Mouse (Mus musculus): ENCODE measurements at regions not wholly inside any gene's neighbourhood (a gene's known extent, or its start where the extent isn't known, plus 50 kb on each side); places are given as distances from the start of the nearest gene placed in this dataset.

DNA sequence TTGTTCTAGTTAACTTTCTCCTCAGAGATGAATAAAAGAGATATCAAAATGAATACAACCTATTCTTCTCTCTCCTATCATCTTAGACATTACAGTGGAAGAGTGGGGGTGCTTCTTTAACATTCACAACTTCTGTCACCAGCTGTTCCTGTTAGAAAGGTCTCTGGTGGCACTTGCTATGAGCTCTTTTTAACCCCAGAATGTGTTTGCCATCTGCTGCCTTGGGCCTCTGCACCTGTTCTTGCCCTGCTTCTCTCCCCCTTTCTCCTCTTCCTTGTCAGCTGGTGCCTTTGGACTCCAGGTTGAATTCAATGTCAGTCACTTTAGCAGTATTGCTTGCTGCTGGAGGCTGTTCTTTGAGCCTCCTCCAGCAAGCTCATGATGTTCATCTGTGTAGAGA is 1005.5 kb downstream of the Cdh11 start:
- TF ChIP-seq E2F4 (IDR thresholded peaks at IDR 0.05; ENCODE audit: insufficient read depth) (no peak), POLR2A (IDR thresholded peaks at IDR 0.05; ENCODE audit: insufficient read length, low read depth) (no peak), MAX (IDR thresholded peaks at IDR 0.05; ENCODE audit: low read depth) (no peak), MYOG (IDR thresholded peaks at IDR 0.05; ENCODE audit: control insufficient read depth in 1 of 3, insufficient read depth in 1 of 3, insufficient read length in 2 of 3, low read depth in 2 of 3) (peak in 2 of 3 experiments; percentile 11 to 50), USF1 (IDR thresholded peaks at IDR 0.05; ENCODE audit: low read depth) (no peak), POLR2AphosphoS2 (IDR thresholded peaks at IDR 0.05; ENCODE audit: insufficient read length, low read depth) (no peak), REST (IDR thresholded peaks at IDR 0.05; ENCODE audit: insufficient read depth, insufficient read length) (no peak)
